Mouse (Mus musculus): Measurements from ENCODE around the gene Cachd1.

The Cachd1 gene

GRCm38 (mm10) chr4:100990996-100991395 is 214.5 kb downstream of the Cachd1 start:
- DNase-seq (ENCODE audit: low spot score in 2 of 2), result no peak

- no peak for DNase-seq (ENCODE audit: low spot score in 2 of 2)
Measured at GRCm38 (mm10) chr4:100992086-100992485, 215.6 kb downstream of the Cachd1 start.

- DNase-seq (ENCODE audit: low spot score in 2 of 2), result peak; percentile 13 to 32
Measured at GRCm38 (mm10) chr4:100994442-100995255, 218.2 kb downstream of the Cachd1 start.

- DNase-seq (ENCODE audit: low spot score in 2 of 2), result no peak
Measured at GRCm38 (mm10) chr4:100995617-100996016, 219.1 kb downstream of the Cachd1 start.

- no peak for DNase-seq (ENCODE audit: low spot score in 2 of 2)
Measured at GRCm38 (mm10) chr4:100996060-100996651, 219.7 kb downstream of the Cachd1 start.

GRCm38 (mm10) chr4:100998145-100998544 is 221.7 kb downstream of the Cachd1 start:
- peak in 1 of 2 experiments; percentile 11 for DNase-seq (ENCODE audit: low spot score in 2 of 2)

- no peak for DNase-seq (ENCODE audit: low spot score in 2 of 2)
Measured at GRCm38 (mm10) chr4:100998906-100999305, 222.4 kb downstream of the Cachd1 start.

- no peak for DNase-seq (ENCODE audit: low spot score in 2 of 2)
Measured at GRCm38 (mm10) chr4:101000622-101001021, 224.1 kb downstream of the Cachd1 start.

- no peak for DNase-seq (ENCODE audit: low spot score in 2 of 2)
Measured at GRCm38 (mm10) chr4:101001073-101001472, 224.6 kb downstream of the Cachd1 start.

GRCm38 (mm10) chr4:101002961-101003360 is 226.5 kb downstream of the Cachd1 start:
- no peak for DNase-seq (ENCODE audit: low spot score in 2 of 2)

- DNase-seq (ENCODE audit: low spot score in 2 of 2), result no peak
Measured at GRCm38 (mm10) chr4:101008362-101008769, 231.9 kb downstream of the Cachd1 start.

- DNase-seq (ENCODE audit: low spot score in 2 of 2), result no peak
Measured at GRCm38 (mm10) chr4:101009092-101009491, 232.6 kb downstream of the Cachd1 start.

- DNase-seq (ENCODE audit: low spot score in 2 of 2), result no peak
Measured at GRCm38 (mm10) chr4:101017806-101018205, 241.3 kb downstream of the Cachd1 start.

- no peak for DNase-seq (ENCODE audit: low spot score in 2 of 2)
Measured at GRCm38 (mm10) chr4:101020596-101020995, 244.1 kb downstream of the Cachd1 start, which contains the start of gene Gm10577. Gene Gm10577 (minus strand): TSS chr4:101020696.

GRCm38 (mm10) chr4:101026566-101026965 is 250.1 kb downstream of the Cachd1 start:
- DNase-seq (ENCODE audit: low spot score in 2 of 2), result no peak

- no peak for DNase-seq (ENCODE audit: low spot score in 2 of 2)
Measured at GRCm38 (mm10) chr4:101026995-101027394, 250.5 kb downstream of the Cachd1 start.

GRCm38 (mm10) chr4:101027852-101028411 is 251.5 kb downstream of the Cachd1 start:
- no peak for DNase-seq (ENCODE audit: low spot score in 2 of 2)

- DNase-seq (ENCODE audit: low spot score in 2 of 2), result no peak
Measured at GRCm38 (mm10) chr4:101033047-101033446, 256.6 kb downstream of the Cachd1 start.

- DNase-seq (ENCODE audit: low spot score in 2 of 2), result no peak
Measured at GRCm38 (mm10) chr4:101035131-101035530, 258.7 kb downstream of the Cachd1 start.

- no peak for DNase-seq (ENCODE audit: low spot score in 2 of 2)
Measured at GRCm38 (mm10) chr4:101037156-101037555, 260.7 kb downstream of the Cachd1 start.

GRCm38 (mm10) chr4:101043691-101044090 is 267.2 kb downstream of the Cachd1 start:
- DNase-seq (ENCODE audit: low spot score in 2 of 2), result no peak

GRCm38 (mm10) chr4:101044149-101044548 is 267.7 kb downstream of the Cachd1 start:
- DNase-seq (ENCODE audit: low spot score in 2 of 2), result no peak

GRCm38 (mm10) chr4:101046576-101046975 is 270.1 kb downstream of the Cachd1 start:
- no peak for DNase-seq (ENCODE audit: low spot score in 2 of 2)

All from spleen, postnatal 36 days (tissue).